Mouse (Mus musculus) kidney, adult 8-10 months (tissue): Measurements from ENCODE around the gene Atrnl1.

Experiments used
- DNase-seq, 2 experiments: peaks; one replicate each; pipeline ENCODE4 v3.0.0; 2022

Gene Atrnl1

DNA sequence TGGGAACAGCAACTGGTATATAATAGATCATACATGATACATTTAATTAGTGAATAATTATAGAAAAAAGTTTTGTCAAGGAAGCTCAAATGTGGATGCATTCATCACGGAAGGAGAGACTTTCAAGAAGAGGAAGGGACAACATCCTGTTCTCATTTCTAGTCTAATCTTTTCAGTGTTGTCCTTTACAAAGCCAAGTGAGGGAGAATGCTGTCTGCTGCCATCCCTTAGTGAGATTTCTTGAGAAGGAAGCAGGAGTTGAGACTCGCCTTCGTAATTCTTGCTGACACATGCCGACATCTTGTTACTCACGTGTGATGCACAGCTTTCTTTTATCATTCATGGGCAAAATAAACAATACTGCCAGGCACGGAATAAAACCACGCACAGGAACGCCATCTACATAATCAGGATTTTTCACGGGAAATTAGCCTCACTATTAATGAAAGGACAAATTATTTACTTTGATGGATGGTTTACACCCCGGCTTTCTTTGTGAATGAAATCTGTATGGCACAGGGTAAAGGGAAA lies 316.2 kb downstream of the Atrnl1 start:
- DNase-seq = no peak

GRCm38 (mm10) chr19:57927566-57928523 lies 317.0 kb downstream of the Atrnl1 start:
- DNase-seq = no peak

DNA sequence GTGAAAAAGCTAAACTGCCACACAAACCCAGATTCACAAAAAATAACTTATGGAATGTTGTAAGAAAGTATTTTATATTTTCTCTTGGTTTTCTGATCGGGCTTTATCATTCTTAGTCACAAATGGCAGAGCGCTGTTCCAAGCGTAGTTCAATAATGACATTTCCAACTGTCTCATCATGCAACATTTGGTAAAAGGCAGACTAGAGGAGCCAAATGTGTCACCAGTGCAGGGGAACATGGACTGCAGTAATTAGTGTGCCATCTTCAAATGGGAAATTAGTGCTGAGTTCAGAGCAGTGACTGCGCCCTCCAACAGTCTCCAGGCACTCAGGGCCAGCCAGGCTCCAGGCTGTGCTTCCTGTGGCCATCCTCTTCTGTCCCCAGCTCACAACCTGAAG lies 320.8 kb downstream of the Atrnl1 start:
- DNase-seq = no peak

- DNase-seq = no peak
Measured at GRCm38 (mm10) chr19:57936865-57937264, 326.0 kb downstream of the Atrnl1 start.

GRCm38 (mm10) chr19:57939166-57939565 lies 328.3 kb downstream of the Atrnl1 start:
- DNase-seq = no peak

DNA sequence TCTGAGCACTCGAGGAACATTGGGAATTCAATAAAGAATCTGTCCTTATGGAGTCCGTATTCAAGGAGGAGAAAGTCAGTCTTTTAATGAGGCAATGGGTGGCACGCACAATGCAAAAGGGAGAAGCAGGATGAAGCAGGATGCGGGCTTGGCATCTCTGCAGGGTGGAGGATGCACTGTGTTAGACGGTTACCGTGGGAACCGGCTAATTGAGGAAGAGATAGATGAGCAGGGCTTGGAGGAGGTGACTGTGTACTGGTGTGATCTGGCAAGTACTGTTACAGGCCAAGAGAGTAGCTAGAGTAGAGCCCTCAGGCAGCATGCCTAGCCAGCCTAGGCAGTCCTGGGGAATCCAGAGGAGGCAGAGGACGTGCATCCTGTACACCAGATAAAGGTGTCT lies 330.7 kb downstream of the Atrnl1 start:
- no peak for DNase-seq

DNA sequence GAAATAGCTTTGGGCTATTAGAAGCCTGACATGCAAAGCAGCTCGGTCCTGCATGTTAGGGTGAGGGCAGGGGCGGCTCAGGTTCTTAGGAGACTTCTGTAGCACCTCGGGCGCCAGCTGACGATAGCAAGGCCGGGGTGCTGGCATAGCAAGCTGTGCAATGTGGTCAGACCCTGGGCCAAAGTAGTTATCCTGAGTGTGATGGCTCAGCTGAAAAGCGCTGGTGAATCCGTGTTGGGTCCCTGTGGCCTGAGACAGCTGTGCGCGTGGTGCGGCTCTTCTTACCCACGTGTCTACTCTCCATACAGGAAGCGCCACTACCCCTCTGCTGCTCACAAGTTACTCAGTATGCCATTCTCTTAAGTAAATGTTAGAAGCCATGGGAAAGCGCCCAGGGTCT lies 331.4 kb downstream of the Atrnl1 start:
- no peak for DNase-seq

- DNase-seq = no peak
Measured at GRCm38 (mm10) chr19:57943308-57943707, 332.5 kb downstream of the Atrnl1 start.

GRCm38 (mm10) chr19:57944680-57945079 lies 333.8 kb downstream of the Atrnl1 start:
- DNase-seq = no peak

DNA sequence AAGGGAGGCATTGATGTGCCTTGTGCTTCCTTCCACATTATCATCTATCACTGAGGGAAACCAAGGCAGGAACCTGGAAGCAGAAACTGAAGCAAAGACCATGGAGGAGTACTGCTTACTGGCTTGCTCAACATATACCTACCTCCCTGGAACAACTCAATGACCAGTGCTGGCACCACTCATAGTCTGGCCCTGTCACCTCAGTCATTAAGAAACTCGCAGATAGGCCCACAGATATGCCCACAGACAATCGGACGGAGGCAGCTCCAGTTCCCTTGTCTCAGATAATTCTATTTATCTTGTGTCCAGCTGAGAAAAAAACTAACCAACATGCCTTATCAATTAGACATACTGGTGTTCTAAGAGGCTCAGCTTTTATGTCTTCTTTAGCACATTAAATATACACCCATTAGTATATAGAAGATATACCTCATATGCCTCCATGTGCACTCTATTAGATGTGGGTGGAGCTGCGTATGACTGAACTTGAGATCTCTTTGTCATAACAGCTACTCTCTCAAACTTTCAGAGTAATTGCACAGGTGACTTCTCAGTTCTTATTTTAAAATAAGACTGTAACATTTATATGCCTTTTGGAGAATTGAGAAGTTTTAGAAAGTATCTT lies 334.9 kb downstream of the Atrnl1 start:
- no peak for DNase-seq

DNA sequence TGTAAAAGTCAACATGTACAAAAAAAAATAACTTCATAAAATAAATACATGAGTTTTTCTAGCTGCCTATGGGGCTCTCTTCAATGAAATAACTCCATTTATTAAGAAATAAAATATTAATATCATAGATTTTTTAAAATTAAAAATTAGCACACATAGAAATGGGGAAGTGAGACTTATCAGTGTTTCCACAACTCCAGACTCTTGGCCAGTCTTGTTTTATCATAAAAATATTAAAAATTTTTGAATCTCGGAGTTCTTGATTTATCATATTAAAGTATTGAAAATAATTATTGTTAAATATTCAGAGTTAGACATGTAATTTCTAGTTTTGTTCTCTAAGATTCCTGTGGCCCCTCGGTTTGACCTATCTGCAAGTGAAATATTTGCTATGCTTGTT lies 337.7 kb downstream of the Atrnl1 start:
- no peak for DNase-seq

GRCm38 (mm10) chr19:57949260-57949917 lies 338.6 kb downstream of the Atrnl1 start:
- no peak for DNase-seq

- no peak for DNase-seq
Measured at GRCm38 (mm10) chr19:57954131-57954530, 343.3 kb downstream of the Atrnl1 start.

DNA sequence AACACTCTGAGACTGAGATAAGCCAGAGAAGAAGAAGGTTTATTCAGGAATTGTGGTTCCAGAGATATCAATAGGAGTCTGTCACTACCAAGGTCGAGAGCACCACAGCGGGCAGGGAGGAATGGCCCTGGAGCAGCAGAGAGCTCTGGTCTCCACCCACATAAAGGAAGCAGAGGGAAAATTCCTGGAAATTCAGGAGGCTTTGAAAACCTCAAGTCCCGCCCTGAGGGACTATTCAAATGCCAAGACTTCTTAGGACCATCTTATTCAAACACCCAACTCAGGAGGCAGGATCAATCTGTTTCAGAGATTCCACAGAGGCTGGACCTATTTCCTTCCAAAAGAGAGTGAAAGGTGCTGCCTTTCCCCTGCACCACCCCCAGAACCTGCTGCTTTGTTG lies 345.6 kb downstream of the Atrnl1 start:
- no peak for DNase-seq

DNA sequence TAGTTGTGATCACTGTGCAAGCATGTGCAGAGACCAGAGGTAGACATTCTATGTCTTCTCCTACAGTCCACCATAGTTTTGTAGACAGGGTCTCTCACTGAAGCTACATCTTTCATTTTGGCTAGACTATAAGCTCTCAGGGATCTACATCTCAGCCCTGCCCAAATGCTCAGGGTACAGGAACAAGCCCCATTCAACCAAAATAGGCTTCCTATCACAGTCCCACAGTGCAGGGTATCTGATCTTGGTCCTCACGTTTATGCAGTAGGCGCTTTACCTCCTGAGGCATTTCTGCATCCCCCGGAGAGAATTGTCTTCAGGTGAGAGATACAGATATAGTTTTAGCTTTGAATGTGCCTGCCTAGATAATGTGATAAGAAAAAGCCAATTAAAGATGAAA lies 346.5 kb downstream of the Atrnl1 start:
- DNase-seq = no peak

- no peak for DNase-seq
Measured at GRCm38 (mm10) chr19:57958154-57958553, 347.3 kb downstream of the Atrnl1 start.

GRCm38 (mm10) chr19:57958726-57959125 lies 347.9 kb downstream of the Atrnl1 start:
- DNase-seq = no peak

DNA sequence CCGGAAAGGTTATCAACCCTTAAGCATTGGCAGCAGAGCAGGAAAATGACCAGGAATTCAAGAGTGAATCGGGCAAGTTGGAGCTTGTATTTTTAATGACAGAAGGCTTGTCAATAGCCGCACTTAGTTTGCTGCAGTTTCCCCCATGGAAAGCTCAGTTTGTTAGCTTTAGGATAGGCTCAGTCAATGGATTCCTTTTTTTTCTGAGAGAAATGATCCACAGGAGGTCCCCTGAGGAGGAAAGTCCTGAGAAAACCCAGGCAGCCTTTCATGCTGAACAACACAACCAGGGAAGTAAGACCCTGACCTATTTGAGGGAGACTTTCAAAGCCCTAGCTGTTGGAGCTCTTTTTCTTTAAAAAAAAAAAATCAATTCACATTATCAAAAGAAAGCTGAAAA lies 350.5 kb downstream of the Atrnl1 start:
- DNase-seq = no peak

- DNase-seq = no peak
Measured at GRCm38 (mm10) chr19:57961738-57962640, 351.2 kb downstream of the Atrnl1 start.

DNA sequence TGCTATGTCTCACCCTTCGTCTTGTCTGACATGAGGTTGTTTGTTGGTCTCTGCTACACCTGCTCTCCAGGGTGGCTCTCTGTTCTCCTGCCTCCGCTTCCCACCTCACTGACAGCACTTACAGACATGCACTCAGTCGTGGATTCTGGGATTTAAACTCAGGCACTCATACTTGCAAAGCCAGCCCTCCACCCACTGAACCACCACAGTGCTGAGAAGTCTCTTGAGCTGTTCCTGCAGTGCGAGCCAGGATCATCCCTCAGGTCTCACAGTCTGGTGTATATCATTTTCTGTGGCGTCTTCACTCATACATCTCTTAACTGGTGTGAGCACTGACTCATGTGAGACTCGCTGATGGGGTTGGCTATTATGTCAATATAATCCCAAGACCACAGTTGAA lies 353.0 kb downstream of the Atrnl1 start:
- no peak for DNase-seq

DNA sequence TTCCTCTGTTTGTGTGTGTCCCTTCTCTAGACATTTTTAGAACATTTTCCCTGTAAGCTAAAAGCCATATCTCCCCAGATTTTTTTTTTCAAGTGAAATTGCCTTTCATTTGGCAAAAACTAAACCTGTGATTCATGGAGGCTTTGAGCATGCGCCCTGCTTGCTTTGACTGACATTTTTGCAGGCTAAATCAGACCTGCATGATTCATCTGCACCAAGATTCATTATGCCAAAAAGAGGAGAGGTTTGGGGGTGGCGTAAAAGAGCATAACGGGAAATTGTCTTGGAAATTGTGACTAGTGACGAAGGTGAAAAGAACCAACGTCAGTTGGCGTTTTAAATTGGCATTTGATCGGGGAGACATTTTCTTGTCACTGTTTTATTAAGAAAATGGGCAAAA lies 358.9 kb downstream of the Atrnl1 start:
- DNase-seq = no peak

GRCm38 (mm10) chr19:57970342-57970895 lies 359.6 kb downstream of the Atrnl1 start:
- DNase-seq = no peak
